Mouse (Mus musculus) lung, postnatal 10 days (tissue): ENCODE measurements around the gene Psma3.

ENCODE experiments used
- DNase-seq: peaks from one replicate; pipeline ENCODE4 v3.0.0; 2021

Psma3 gene

GRCm38 (mm10) chr12:70974441-70975266 is at the start of gene Psma3:
Gene Psma3 (plus strand): TSS chr12:70974621.
- DNase-seq: peak; percentile 95

GRCm38 (mm10) chr12:70929781-70930180 is 44.6 kb upstream of the Psma3 start:
- no peak for DNase-seq

DNA sequence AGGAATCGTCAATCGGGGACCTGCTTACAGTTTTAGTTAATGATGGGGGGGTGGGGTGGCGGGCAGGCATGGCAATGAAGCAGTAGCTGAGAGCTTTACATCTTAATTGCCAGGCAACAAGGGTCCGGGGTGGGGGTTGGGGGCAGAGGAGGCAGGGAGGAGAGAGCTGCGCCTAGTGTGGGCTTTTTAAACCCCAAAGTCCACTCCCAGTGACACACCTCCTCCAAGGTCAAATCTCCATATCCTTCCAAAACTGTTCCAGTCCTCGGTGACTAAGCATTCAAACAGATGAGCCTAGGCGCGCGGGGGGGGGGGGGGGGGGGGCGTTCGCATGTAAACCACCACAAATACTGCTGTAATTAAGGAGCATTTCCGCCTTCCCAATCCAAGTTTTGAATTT is 37.3 kb upstream of the Psma3 start:
- DNase-seq: peak; percentile 27

- peak; percentile 95 for DNase-seq
Observed at GRCm38 (mm10) chr12:70937571-70938384, 36.6 kb upstream of the Psma3 start, which contains the start of gene Actr10. Gene Actr10 (plus strand): TSS chr12:70937857.

- no peak for DNase-seq
Observed at GRCm38 (mm10) chr12:70940806-70941205, 33.6 kb upstream of the Psma3 start.

DNA sequence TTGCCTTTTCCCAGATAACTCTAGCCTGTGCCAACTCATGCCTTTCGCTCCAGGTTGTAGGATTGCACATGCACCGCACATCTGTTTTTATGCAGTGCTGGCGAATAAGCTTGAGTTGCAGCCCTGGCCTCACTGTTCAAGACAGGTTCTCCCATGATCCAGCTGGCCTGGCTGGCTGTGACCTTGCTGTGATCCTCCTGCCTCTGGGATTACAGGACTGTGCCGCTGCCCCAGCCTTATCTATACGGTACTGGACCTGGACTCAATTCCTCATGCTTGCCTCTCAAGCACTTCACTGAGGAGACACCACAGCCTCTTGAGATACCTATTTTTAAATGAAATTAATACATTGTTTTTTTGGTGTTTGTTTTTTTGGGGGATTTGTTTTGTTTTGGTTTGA is 30.2 kb upstream of the Psma3 start:
- DNase-seq: no peak

- DNase-seq: no peak
Observed at GRCm38 (mm10) chr12:70946585-70947256, 27.7 kb upstream of the Psma3 start.

DNA sequence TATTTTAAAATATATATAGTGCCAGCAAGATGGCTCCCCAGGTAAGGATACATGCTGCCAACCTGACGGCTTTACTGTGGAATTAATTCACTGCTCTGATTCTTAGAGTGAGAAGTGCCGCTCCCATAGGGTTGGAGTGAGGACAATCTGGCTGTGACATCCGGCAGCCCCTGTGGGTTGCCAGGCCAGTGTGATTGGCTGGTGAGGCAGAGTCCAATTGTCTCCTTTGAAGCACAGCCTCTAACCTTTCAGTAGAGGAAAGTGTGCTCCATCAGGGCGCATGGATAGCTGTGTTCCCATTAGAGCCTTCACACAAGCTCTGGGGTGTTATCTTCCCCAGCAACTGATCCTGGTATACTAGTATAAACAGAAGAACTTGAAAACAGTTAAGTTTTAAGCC is 15.8 kb upstream of the Psma3 start:
- DNase-seq: no peak

- DNase-seq: no peak
Observed at GRCm38 (mm10) chr12:70967581-70967980, 6.8 kb upstream of the Psma3 start.

GRCm38 (mm10) chr12:70968141-70968790 is 6.2 kb upstream of the Psma3 start:
- DNase-seq: peak; percentile 92

- peak; percentile 92 for DNase-seq
Observed at GRCm38 (mm10) chr12:70968791-70969307, 5.6 kb upstream of the Psma3 start.

DNA sequence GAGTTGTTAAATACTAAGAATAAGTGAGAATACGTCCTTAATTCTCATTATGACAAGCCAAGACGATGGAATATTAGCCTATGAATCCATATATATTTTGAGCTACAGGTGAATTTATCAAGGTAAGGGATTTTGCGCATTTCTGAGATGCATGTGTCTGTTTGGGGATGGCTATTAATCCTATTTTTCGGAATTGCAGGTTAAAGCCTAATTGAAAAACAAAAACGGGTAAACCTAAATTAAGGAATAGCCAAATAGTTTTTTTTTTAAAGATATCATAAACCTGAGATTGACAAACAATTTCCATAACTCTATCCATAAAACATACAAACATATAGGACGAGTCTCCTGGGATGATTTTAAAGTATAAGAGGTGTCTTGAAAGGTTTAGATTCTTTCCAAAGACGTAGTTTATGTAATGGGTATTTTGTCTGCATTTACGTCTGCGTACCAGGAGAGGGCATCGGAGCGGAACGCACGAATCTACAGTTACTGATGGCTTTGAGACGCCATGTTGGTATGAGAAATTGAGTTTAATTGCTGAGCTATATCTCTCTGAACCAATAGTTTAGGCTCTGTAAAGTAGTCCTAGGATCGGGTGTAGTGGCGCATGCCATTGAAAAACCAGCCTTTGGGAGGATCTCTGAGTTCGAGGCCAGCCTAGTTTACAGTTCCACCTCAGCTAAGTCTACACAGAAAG is 4.8 kb upstream of the Psma3 start:
- DNase-seq: peak; percentile 70

DNA sequence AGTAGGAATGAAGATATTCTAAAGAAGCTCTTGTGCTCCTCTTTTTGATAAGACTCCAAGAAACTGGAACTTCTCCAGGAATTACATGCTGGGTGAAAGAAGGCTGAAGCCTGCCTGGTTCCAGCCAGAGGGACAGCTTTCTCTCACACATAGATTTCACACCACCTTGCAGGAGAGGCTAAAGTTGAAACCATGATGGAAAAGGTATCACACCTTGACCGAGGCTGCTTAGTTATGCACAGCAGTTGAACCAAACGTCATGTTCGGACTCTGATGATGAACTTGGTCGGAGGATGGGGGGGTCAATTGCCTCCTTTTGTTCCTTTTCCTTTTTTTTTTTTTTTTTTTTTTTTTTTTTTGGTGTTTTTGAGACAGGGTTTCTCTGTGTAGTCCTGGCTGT is 590 bp upstream of the Psma3 start:
- DNase-seq: no peak

- no peak for DNase-seq
Observed at GRCm38 (mm10) chr12:70975406-70975805, 985 bp downstream of the Psma3 start.

DNA sequence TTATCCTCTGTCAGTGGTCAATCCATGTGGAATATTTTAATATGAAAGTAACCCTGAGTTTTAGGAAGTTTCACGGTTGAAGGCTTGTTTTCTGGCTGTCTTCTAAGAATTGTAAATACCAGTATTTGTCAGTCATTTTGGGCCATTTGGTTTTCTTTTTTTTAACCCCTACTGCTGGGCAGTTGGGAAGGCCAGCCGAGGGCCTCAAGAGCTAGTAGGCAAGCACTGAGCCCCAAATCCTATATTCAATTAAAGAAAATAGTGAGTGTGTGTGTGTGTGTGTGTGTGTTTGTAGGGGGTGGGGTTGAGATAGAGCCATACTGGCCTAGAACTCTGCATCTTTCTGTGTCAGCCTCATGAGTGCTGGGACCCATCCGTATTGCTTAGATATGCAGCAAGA is 1.5 kb downstream of the Psma3 start:
- no peak for DNase-seq

DNA sequence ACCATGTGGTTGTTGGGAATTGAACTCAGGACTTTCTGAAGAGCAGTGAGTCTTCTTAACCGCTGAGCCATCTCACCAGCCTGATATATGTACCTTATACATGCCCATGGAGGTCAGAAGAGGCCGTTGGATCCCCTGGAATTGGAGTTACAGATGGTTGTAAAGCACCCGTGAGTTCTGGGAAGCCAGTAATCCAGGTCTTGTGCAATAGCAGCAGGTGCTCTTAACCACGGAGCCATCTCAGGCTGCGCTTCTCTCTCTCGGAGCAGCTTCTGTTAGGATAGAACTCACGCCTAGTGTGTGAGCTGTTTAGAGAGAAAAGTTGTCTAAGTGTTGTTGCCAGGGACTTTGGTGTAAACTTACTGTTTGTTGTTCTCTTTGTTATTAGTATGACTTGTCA is 3.9 kb downstream of the Psma3 start:
- no peak for DNase-seq

GRCm38 (mm10) chr12:70984855-70985550 is 10.6 kb downstream of the Psma3 start:
- no peak for DNase-seq

- DNase-seq: no peak
Observed at GRCm38 (mm10) chr12:70997225-70997624, 22.8 kb downstream of the Psma3 start.

DNA sequence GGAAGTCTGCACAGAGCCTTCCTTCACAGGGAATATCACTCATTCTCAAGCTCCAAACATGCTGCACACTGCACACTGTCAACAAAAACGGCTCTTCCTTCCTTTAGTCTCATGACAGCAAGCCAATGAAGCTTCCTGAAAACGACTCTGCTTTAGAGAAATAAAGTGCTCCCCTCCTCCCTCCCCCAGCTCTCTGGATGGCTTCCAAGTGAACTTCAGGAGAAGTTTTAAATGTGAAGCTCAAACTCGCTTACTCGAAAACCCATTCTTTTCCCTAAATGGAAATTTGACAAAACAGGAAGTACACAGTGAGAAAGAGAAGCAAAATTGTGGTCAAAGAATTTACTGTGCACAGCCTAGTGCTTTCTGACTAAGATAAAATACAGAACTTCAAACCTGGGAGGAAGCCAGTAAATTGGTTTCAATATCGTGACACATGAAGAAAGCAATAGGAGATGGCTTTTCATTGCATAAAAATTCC is 25.0 kb downstream of the Psma3 start:
- peak; percentile 79 for DNase-seq

DNA sequence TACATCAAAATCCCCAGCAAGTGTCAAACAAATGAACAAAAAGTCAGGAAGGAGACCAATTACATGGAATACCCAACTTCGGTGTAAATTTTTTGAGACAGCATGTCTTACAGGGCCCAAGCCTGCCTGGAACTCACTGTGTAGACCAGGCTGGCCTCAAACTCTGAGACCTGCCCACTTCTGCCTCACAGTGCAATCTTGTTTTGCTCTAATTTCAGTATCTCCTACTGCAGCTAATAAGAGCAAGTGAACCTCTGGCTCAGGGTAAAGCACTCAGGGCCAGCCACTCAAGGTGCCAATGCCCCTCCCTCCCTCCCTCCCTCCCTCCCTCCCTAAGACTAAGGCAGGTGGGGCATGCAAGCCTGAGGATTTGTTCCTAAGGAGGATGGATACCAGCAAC is 25.9 kb downstream of the Psma3 start:
- DNase-seq: no peak

DNA sequence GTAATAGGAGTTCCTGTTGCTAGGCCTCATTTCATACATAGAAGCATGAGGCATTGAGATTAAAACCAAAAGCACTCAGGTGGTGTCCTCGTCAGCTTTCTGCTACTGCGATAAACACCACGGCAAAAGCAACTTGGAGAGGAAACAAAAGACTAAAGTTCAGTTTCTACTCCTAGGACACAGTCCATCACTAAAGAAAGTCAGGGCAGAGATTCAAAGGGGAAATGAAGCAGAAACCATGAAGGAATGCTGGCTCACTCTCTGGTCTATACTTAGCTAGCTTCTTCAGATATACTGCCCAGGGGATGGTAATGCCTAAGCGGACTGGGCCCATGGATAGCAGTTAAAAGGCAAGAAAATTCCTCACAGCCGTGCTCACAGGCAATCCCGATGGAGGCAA is 27.0 kb downstream of the Psma3 start:
- no peak for DNase-seq
